Mouse (Mus musculus) lung, adult 2 months (tissue): ENCODE data around the gene Nbeal1.

Source experiments
- CTCF ChIP-seq: fragments of 200-500 bp; IDR thresholded peaks from 2 replicates; pipeline ENCODE4 v1.5.1; 2011; ENCODE audit warnings: mild to moderate bottlenecking, low read length, control low read depth; ENCODE audit not compliant: insufficient read depth
- POLR2A ChIP-seq: fragments of 200-500 bp; IDR thresholded peaks from 2 replicates; pipeline ENCODE4 v1.6.1; 2011; ENCODE audit warnings: low read depth, mild to moderate bottlenecking, control low read depth, low read length, borderline replicate concordance; ENCODE audit errors: extremely low read depth

DNA sequence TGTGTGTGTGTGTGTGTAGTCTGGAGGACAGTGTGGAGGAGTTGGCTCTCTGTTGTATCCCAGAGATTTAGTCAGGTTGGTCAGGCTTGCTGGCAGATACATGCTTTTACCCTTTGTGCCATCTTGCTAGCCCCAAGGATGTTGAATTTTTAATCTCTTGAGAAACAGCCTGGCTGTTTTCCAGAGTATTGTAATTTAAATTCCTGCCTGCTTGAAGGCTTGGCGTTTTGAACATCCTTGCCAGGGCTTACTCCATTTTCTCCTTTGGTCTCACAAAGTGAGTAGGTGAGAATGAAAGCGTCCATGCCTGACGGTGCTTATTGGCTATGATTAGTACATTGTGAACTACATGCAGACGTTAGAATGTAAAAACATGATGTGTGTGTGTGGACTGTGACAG is 18.6 kb downstream of the Nbeal1 start:
- TF ChIP-seq POLR2A: no peak
- TF ChIP-seq CTCF: no peak
